Mouse (Mus musculus): ENCODE data around the gene Gm44511. TPM values are rescaled to one million over a fixed set of nuclear protein-coding genes. Genes with fewer than 3 reads are reported as not detected.
"Not testable (repeated sequence)": the region's sequence is repeated elsewhere in the genome, so short reads cannot be mapped to it uniquely, and the experiment has no call there.

Gm44511 gene
- total and polyA plus RNA-seq, 3 experiments, result not detected

DNA sequence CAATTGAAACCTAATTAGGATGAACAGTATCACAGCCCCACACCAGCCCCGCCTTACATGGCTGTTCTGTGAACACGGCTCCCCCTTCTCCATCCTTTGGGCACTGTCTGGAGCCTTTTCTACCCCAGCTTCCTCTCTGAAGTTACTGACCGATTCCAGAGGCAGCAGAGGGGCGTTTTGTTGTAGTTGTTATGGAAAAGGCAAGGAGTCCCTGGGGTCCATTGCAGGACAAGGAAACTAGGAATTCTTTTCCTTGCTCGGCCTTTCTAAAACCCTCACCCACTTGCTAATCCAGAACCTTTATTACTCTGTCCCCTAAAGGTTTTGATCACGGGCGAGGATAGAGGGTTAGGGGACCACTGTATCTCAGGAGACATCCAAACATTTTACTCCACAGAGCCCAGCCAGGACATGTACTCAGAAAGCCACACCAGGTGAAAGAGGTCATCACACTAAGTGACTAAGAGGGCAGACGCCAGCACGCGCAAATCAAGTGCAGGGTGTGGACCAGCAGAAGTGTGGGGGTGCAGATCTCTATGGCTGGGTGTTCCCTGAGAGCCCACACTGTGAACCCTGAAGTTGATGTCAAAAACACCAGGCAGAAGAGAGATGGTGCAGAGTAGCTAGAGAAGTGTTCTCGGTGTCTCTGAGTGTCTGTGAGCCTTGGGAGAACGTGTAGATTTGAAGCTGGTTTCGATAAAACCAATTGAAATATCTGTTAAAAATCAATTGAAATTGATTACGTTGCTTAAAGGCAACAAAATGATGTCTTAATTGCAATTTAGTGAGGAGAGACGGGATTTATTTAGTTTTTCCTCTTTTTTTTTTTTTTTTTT lies 28.0 kb downstream of the Gm44511 start:
- TF ChIP-seq GATA2 (IDR thresholded peaks at IDR 0.05; ENCODE audit: borderline replicate concordance, low read depth, low read length), result no peak
- no peak for TF ChIP-seq TAL1 (conservative IDR thresholded peaks at IDR 0.05; ENCODE audit: low read depth, low read length)
- TF ChIP-seq POLR2AphosphoS5 (IDR thresholded peaks at IDR 0.05; ENCODE audit: insufficient replicate concordance, low read depth, low read length), result no peak
- Histone ChIP-seq H3K4me3 (ENCODE audit: low read depth, low read length) (no peak overlapping the region; the same call in 1 of the 2 replicates), H3K36me3 (replicated peaks) (no peaks in the 10 kb centered on the region), H3K4me1 (ENCODE audit: insufficient read depth, low read depth, low read length) (peaks cover 7% of the 10 kb centered on the region), H3K27me3 (ENCODE audit: insufficient read depth, low read length) (no peaks in the 10 kb centered on the region), H3K9me3 (replicated peaks) (peaks cover 16% of the 10 kb centered on the region)
- no peak for DNase-seq (ENCODE audit: low spot score)
- ATAC-seq (ENCODE audit: extremely low read depth, insufficient number of reproducible peaks, low FRiP score, poor library complexity, severe bottlenecking), result no peak

DNA sequence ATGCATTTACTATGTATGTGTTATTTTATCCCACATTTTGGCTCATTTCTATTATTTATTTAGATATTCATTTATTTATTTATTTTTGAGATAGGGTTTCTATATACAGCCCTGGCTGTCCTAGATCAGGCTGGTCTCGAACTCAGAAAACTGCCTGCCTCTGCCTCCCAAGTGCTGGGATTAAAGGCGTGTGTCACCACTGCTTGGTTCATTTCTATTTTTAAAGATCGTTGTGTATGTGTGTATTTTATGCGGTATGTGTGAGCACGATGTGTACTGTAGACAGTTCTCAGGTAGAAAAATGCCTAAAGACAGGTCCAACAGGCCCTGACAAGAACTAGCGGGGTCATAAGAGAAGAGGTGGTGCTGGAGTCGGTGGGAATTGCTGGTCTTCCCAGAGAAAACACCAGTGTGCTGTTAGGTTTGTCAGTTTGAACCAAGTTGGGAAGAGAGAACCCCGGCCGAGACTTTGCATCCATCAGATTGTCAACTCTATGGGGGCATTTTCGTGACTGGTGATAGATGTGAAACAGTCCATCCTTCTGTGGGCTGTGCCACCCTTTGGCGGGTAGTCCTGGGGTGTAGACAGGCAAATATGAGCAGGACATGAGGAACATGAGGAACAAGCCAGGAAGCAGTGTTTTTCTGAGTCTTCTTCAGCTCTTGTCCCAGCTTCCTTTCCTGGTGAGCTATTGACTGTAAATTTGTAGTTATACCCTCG lies 28.8 kb downstream of the Gm44511 start:
- DNase-seq (ENCODE audit: low spot score), result no peak
- peaks cover 17% of the 10 kb centered on the region for H3K9me3 ChIP-seq (replicated peaks)
- H3K4me1 ChIP-seq (ENCODE audit: insufficient read depth, low read depth, low read length), result peaks cover 4% of the 10 kb centered on the region; the same call in 1 of the 2 replicates
- H3K4me3 ChIP-seq (ENCODE audit: low read depth, low read length), result no peak overlapping the region
- H3K36me3 ChIP-seq (replicated peaks), result no peaks in the 10 kb centered on the region
- TF ChIP-seq TAL1 (conservative IDR thresholded peaks at IDR 0.05; ENCODE audit: low read depth, low read length) (no peak), GATA2 (IDR thresholded peaks at IDR 0.05; ENCODE audit: borderline replicate concordance, low read depth, low read length) (no peak), GATA1 (IDR thresholded peaks at IDR 0.05; ENCODE audit: borderline replicate concordance, low read length) (no peak), POLR2AphosphoS5 (IDR thresholded peaks at IDR 0.05; ENCODE audit: insufficient replicate concordance, low read depth, low read length) (no peak), CTCF (IDR thresholded peaks at IDR 0.05; ENCODE audit: low read depth, low read length) (no peak)
- H3K27me3 ChIP-seq (ENCODE audit: insufficient read depth, low read length), result no peaks in the 10 kb centered on the region
- no peak for ATAC-seq (ENCODE audit: extremely low read depth, insufficient number of reproducible peaks, low FRiP score, poor library complexity, severe bottlenecking)

DNA sequence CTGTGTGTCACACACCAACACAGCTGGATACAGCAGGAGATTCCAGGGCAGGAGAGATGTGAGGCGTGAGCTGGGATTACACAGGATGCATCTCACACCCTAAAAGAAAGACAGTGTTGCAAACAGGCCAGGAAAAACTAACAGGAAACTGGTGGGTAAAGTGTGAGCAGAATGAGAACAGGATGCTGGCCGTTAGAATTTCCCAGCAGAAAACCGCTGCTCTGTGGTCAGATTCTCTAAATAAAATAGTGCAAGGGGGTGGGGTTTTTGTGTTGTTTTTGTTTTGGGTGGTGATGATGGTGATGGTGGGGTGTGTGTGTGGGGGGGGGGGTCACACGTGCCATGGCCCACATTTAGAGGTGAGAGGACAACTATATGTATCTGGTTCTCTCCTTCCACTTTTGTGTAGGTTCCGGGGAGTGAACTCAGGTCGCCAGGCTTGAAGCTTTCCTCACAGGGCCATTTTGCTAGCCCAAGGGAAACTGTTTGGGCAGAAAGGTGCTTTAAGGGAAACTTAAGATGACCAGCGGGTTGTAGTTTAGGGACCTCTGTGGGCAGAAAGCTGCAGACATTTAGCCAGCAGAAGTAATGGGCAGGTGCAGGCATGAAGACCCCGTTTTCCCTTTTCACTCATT lies 29.7 kb downstream of the Gm44511 start:
- Histone ChIP-seq H3K27me3 (ENCODE audit: insufficient read depth, low read length) (no peaks in the 10 kb centered on the region), H3K4me3 (ENCODE audit: low read depth, low read length) (no peak overlapping the region), H3K9me3 (replicated peaks) (peaks cover 17% of the 10 kb centered on the region), H3K36me3 (replicated peaks) (no peaks in the 10 kb centered on the region), H3K4me1 (ENCODE audit: insufficient read depth, low read depth, low read length) (peaks cover 4% of the 10 kb centered on the region; the same call in 1 of the 2 replicates)
- TF ChIP-seq POLR2AphosphoS5 (IDR thresholded peaks at IDR 0.05; ENCODE audit: insufficient replicate concordance, low read depth, low read length), result no peak
- TF ChIP-seq GATA2 (IDR thresholded peaks at IDR 0.05; ENCODE audit: borderline replicate concordance, low read depth, low read length), result no peak
- no peak for TF ChIP-seq GATA1 (IDR thresholded peaks at IDR 0.05; ENCODE audit: borderline replicate concordance, low read length)
- no peak for TF ChIP-seq CTCF (IDR thresholded peaks at IDR 0.05; ENCODE audit: low read depth, low read length)
- TF ChIP-seq TAL1 (conservative IDR thresholded peaks at IDR 0.05; ENCODE audit: low read depth, low read length), result no peak
- no peak for ATAC-seq (ENCODE audit: extremely low read depth, insufficient number of reproducible peaks, low FRiP score, poor library complexity, severe bottlenecking)
- no peak for DNase-seq (ENCODE audit: low spot score)

DNA sequence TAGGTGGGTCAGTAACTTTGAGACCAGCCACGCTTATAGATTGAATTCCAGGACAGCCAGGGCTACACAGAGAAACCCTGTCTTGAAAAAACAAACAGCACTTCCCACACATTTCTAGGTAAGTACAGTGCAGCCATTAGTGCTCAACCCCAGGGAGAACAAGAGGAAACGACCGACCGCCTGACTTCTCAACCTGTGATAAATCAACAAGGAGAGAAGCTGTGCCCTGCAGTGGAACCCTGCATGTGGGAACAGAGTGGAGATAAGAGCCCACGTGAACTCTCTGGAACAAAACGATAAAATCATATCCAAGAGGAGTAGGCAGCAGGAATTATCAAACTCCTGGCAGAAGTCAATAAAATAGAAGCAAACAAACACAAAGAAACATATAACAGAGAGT lies 32.4 kb downstream of the Gm44511 start:
- TF ChIP-seq TAL1 (conservative IDR thresholded peaks at IDR 0.05; ENCODE audit: low read depth, low read length) (no peak), GATA2 (IDR thresholded peaks at IDR 0.05; ENCODE audit: borderline replicate concordance, low read depth, low read length) (no peak), GATA1 (IDR thresholded peaks at IDR 0.05; ENCODE audit: borderline replicate concordance, low read length) (no peak), POLR2AphosphoS5 (IDR thresholded peaks at IDR 0.05; ENCODE audit: insufficient replicate concordance, low read depth, low read length) (no peak), CTCF (IDR thresholded peaks at IDR 0.05; ENCODE audit: low read depth, low read length) (no peak)
- Histone ChIP-seq H3K4me3 (ENCODE audit: low read depth, low read length) (no peak overlapping the region), H3K9me3 (replicated peaks) (peaks cover 17% of the 10 kb centered on the region), H3K27me3 (ENCODE audit: insufficient read depth, low read length) (no peaks in the 10 kb centered on the region), H3K4me1 (ENCODE audit: insufficient read depth, low read depth, low read length) (peaks cover 4% of the 10 kb centered on the region; the same call in 1 of the 2 replicates), H3K36me3 (replicated peaks) (no peaks in the 10 kb centered on the region)
- DNase-seq (ENCODE audit: low spot score) (no peak), ATAC-seq (ENCODE audit: extremely low read depth, insufficient number of reproducible peaks, low FRiP score, poor library complexity, severe bottlenecking) (no peak)

DNA sequence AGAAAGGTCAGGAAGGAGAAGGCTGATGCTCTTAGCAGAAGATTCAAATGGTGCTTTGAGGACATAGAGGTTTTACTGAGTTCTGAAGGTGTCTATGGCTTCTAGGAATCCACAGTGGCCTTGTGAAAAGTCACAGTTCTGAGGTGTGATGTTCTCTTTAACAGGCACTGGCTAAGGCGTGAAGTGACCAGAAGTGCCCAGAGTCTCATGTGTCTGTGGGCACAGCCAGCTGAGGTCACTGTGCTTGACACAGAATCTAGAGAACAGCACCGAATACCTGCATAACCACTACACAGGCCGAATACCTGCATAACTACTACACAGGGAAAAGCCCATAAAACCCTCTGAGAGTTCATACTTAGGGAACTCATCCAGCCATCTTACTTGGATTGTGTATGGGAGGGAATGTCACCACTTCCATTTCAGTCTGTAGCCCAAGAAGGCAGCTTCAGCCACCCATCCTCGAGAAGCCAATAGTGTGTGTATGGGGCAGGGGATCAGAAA lies 35.6 kb downstream of the Gm44511 start:
- H3K36me3 ChIP-seq (replicated peaks); DNase-seq (ENCODE audit: low spot score); H3K4me1 ChIP-seq (ENCODE audit: insufficient read depth, low read depth, low read length); H3K4me3 ChIP-seq (ENCODE audit: low read depth, low read length); H3K27me3 ChIP-seq (ENCODE audit: insufficient read depth, low read length); ATAC-seq (ENCODE audit: extremely low read depth, insufficient number of reproducible peaks, low FRiP score, poor library complexity, severe bottlenecking): not testable (repeated sequence)
- H3K9me3 ChIP-seq (replicated peaks), result peaks cover 19% of the 10 kb centered on the region

DNA sequence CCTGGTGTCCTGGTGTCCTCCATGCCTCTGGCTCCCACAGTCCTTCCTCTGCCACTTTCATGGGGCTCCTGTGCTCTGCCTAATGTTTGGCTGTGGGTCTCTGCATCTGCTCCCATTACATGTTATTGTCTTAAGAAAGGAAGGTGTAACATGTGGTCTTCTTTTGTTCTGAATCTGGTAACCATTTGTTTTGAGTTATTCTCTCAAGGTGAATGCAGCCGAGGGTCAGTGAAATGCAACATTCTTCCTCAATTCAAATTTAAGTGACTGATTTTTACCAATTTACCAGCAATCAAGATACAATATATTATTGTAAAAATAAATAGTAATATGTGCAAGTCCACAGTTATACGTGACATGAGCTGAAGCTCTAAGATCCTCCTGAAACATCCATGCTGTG lies 37.0 kb downstream of the Gm44511 start, which contains the start of gene Klrb1c:
TSS of gene Klrb1c (minus strand) at position 101 of the 400 bp plus-strand sequence.
- Histone ChIP-seq H3K36me3 (replicated peaks) (no peaks in the 10 kb centered on the region), H3K9me3 (replicated peaks) (peaks cover 19% of the 10 kb centered on the region), H3K4me1 (ENCODE audit: insufficient read depth, low read depth, low read length) (no peaks in the 10 kb centered on the region), H3K4me3 (ENCODE audit: low read depth, low read length) (no peak within 1 kb of the TSS), H3K27me3 (ENCODE audit: insufficient read depth, low read length) (no peaks in the 10 kb centered on the region)
- DNase-seq (ENCODE audit: low spot score), result no peak
- no peak for TF ChIP-seq GATA2 (IDR thresholded peaks at IDR 0.05; ENCODE audit: borderline replicate concordance, low read depth, low read length)
- no peak for TF ChIP-seq GATA1 (IDR thresholded peaks at IDR 0.05; ENCODE audit: borderline replicate concordance, low read length)
- TF ChIP-seq CTCF (IDR thresholded peaks at IDR 0.05; ENCODE audit: low read depth, low read length), result no peak
- TF ChIP-seq POLR2AphosphoS5 (IDR thresholded peaks at IDR 0.05; ENCODE audit: insufficient replicate concordance, low read depth, low read length), result no peak
- no peak for TF ChIP-seq TAL1 (conservative IDR thresholded peaks at IDR 0.05; ENCODE audit: low read depth, low read length)
- ATAC-seq (ENCODE audit: extremely low read depth, insufficient number of reproducible peaks, low FRiP score, poor library complexity, severe bottlenecking), result no peak
